Mouse (Mus musculus) frontal cortex, postnatal 10 days (tissue): ENCODE measurements around the gene Gucy1b2.
A peak's percentile ranks its signal among the peaks of the same experiment; 100 is the strongest.

Source experiments
- DNase-seq, 2 experiments: peaks; one replicate each; pipeline ENCODE4 v3.0.0; 2022; ENCODE audit warnings: low spot score in 2 of 2, mixed read lengths in 1 of 2

Gene Gucy1b2

GRCm38 (mm10) chr14:62446385-62447213, 9.5 kb downstream of the Gucy1b2 start:
- no peak for DNase-seq

GRCm38 (mm10) chr14:62443840-62444430, 12.2 kb downstream of the Gucy1b2 start:
- DNase-seq: no peak

GRCm38 (mm10) chr14:62442971-62443370, 13.1 kb downstream of the Gucy1b2 start:
- DNase-seq: no peak

- DNase-seq: no peak
Measured at GRCm38 (mm10) chr14:62440036-62440435, 16.1 kb downstream of the Gucy1b2 start.

GRCm38 (mm10) chr14:62438236-62438635, 17.9 kb downstream of the Gucy1b2 start:
- no peak for DNase-seq

GRCm38 (mm10) chr14:62437806-62438205, 18.3 kb downstream of the Gucy1b2 start:
- DNase-seq: no peak

GRCm38 (mm10) chr14:62425277-62425691, 30.8 kb downstream of the Gucy1b2 start:
- no peak for DNase-seq

GRCm38 (mm10) chr14:62422265-62422664, 33.8 kb downstream of the Gucy1b2 start:
- DNase-seq: no peak

GRCm38 (mm10) chr14:62417501-62417900, 38.6 kb downstream of the Gucy1b2 start:
- DNase-seq: no peak

- DNase-seq: peak; percentile 40 to 41
Measured at GRCm38 (mm10) chr14:62416742-62417134, 39.4 kb downstream of the Gucy1b2 start.

- peak; percentile 43 to 61 for DNase-seq
Measured at GRCm38 (mm10) chr14:62416007-62416741, 39.9 kb downstream of the Gucy1b2 start.

GRCm38 (mm10) chr14:62395346-62395745, 60.7 kb downstream of the Gucy1b2 start:
- no peak for DNase-seq

GRCm38 (mm10) chr14:62392754-62393153, 63.3 kb downstream of the Gucy1b2 start:
- no peak for DNase-seq

- DNase-seq: peak; percentile 24 to 31
Measured at GRCm38 (mm10) chr14:62389729-62390536, 66.2 kb downstream of the Gucy1b2 start.

- peak; percentile 34 to 50 for DNase-seq
Measured at GRCm38 (mm10) chr14:62389064-62389728, 66.9 kb downstream of the Gucy1b2 start.

GRCm38 (mm10) chr14:62383786-62384299, 72.2 kb downstream of the Gucy1b2 start:
- DNase-seq: no peak

GRCm38 (mm10) chr14:62383109-62383508, 73.0 kb downstream of the Gucy1b2 start:
- DNase-seq: no peak

- DNase-seq: no peak
Measured at GRCm38 (mm10) chr14:62380606-62381005, 75.5 kb downstream of the Gucy1b2 start.

- DNase-seq: no peak
Measured at GRCm38 (mm10) chr14:62379391-62379790, 76.7 kb downstream of the Gucy1b2 start.

GRCm38 (mm10) chr14:62376115-62376514, 80.0 kb downstream of the Gucy1b2 start:
- no peak for DNase-seq

- DNase-seq: no peak
Measured at GRCm38 (mm10) chr14:62375694-62376093, 80.4 kb downstream of the Gucy1b2 start.
